Mouse (Mus musculus) telencephalon, adult 2 months (tissue): Measurements from ENCODE around the gene Ppp1r18.

Source experiments
- DNase-seq: peaks from one replicate; pipeline ENCODE4 v3.0.0-alpha.2; 2011; ENCODE audit warnings: low read depth, low spot score

The Ppp1r18 gene

GRCm38 (mm10) chr17:35869346-35870067 lies 4.1 kb downstream of the Ppp1r18 start:
- no peak for DNase-seq

- DNase-seq: no peak
These were observed 4.9 kb downstream of the Ppp1r18 start for GRCm38 (mm10) chr17:35870151-35870883.

GRCm38 (mm10) chr17:35870884-35871696 lies 5.7 kb downstream of the Ppp1r18 start:
- DNase-seq: no peak

- DNase-seq: peak; percentile 55
These were observed 8.6 kb downstream of the Ppp1r18 start for GRCm38 (mm10) chr17:35873774-35874519.

- peak; percentile 46 for DNase-seq
These were observed 9.3 kb downstream of the Ppp1r18 start for GRCm38 (mm10) chr17:35874721-35875120.

GRCm38 (mm10) chr17:35879245-35880057 lies 14.1 kb downstream of the Ppp1r18 start, which contains the start of gene Dhx16:
Gene Dhx16 (plus strand): TSS chr17:35879819.
- peak; percentile 97 for DNase-seq

- DNase-seq: no peak
These were observed 17.5 kb downstream of the Ppp1r18 start for GRCm38 (mm10) chr17:35882924-35883323.

GRCm38 (mm10) chr17:35883777-35884176 lies 18.4 kb downstream of the Ppp1r18 start:
- DNase-seq: no peak

GRCm38 (mm10) chr17:35887725-35888124 lies 22.3 kb downstream of the Ppp1r18 start:
- DNase-seq: no peak

GRCm38 (mm10) chr17:35896781-35897643 lies 31.6 kb downstream of the Ppp1r18 start, which contains the start of gene 2310061I04Rik:
Gene 2310061I04Rik (minus strand): TSS chr17:35897431.
- DNase-seq: peak; percentile 81

- no peak for DNase-seq
These were observed 32.5 kb downstream of the Ppp1r18 start for GRCm38 (mm10) chr17:35897644-35898573.

GRCm38 (mm10) chr17:35900636-35901035 lies 35.2 kb downstream of the Ppp1r18 start:
- no peak for DNase-seq

GRCm38 (mm10) chr17:35903343-35903991 lies 38.1 kb downstream of the Ppp1r18 start:
- DNase-seq: no peak

- no peak for DNase-seq
These were observed 38.6 kb downstream of the Ppp1r18 start for GRCm38 (mm10) chr17:35903992-35904355.

- DNase-seq: no peak
These were observed 40.2 kb downstream of the Ppp1r18 start for GRCm38 (mm10) chr17:35905587-35905986.

GRCm38 (mm10) chr17:35907609-35908008 lies 42.2 kb downstream of the Ppp1r18 start:
- no peak for DNase-seq

- DNase-seq: no peak
These were observed 44.0 kb downstream of the Ppp1r18 start for GRCm38 (mm10) chr17:35909186-35909918.
